Mouse (Mus musculus): ENCODE measurements around the gene Xrcc1.
A peak's percentile ranks its signal among the peaks of the same experiment; 100 is the strongest.

The Xrcc1 gene

DNA sequence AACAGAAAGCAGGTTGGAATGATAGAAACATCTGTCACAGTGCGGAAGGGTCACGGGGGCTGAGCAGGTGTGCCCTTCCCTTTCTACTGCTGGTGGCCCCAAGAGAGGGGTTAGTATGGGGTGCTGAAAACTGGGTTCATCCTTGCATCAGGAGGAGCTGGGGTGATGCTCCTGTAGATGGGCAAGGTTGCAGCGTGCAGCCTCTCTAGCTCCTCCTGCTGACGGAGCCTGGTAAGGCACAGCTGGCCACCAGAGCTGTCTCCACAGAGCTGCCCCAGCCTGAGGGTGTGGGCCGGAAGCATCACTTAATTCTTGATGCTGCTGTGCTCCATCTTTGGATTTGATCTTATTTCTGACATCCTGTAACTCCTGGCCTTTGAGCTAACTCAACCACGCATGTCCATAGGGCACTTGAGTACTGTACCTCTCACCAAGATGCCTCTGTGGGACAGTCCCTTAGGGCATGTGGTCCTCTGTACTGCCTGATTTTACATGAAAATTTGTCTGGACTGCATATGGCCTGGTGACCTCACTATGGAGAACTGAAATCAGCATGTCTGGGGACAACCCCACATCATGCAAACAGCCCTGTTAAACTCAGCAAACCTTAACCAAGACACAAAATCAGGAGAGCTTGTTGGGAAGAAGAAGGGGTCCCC lies 18.6 kb downstream of the Xrcc1 start:
- peak; percentile 70 for DNase-seq (ENCODE audit: low spot score)

DNA sequence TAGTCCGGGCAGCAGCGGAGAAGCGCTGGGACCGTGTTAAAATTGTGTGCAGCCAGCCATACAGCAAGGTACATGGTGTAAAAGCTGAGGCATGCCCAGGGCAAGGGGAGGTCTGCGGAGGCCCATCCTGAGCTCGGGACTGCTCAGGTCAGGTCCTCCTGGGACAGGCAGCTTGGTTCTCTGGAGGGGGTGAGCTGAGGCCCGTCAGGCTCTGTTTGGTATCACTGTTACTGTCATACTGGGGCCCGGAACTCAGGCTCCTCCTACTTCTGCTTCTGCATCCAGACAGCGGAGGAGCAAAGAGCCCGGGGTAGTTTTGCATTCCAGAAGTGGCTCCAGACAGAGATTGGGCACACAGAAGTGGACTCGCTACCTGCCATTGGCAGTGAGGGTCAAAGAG lies 19.5 kb downstream of the Xrcc1 start:
- no peak for DNase-seq (ENCODE audit: low spot score)

DNA sequence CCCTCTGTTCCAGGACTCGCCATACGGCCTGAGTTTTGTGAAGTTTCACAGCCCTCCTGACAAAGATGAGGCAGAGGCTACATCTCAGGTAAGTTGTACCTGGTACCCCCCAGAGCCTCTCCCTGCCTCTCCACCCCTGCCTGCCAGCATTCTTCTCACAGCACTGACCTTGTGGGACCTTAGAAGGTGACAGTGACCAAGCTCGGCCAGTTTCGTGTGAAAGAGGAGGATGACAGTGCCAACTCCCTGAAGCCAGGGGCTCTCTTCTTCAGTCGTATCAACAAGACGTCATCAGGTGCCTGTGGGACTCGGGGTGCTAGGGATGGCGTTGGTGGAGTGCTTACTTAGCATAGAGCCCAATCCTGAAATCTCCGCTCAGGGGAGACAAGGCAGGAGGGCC lies 20.1 kb downstream of the Xrcc1 start:
- no peak for DNase-seq (ENCODE audit: low spot score)

DNA sequence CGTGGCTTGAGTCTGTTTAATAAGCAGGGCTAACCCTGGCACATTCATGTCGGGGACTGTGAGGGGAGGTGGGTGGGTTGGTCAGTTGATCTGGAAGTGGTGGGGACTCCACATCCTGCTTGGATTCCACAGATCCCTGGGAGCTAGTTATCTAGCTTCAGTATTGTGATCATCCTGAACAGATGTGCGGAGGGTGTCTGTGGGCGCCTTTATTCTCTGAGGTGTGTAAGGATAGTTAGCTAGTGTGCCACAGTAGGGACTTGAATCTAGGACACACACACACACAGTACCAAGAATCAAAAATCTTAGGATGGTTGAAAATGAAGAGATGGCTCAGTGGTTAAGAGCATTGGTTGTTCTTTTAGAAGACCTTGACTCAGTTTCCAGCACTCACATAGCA lies 22.4 kb downstream of the Xrcc1 start:
- DNase-seq (ENCODE audit: low spot score), result no peak

DNA sequence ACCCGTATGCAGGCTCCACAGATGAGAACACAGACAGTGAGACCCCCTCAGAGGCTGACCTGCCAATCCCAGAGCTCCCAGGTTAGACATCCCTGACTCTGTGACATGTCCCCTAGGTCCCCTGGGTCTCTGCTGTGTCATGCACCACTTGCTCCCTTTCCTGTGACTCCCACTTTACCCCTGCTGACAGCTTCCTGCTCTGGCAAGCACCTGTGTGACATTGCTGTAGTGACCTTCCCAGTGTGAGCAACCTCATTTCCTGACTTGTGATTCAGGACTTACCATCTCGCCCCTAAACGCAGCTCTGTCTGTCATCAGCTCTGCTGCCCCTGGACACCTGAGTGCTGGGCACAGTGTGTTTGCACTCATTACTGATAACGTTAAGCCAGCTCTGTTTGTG lies 25.0 kb downstream of the Xrcc1 start:
- DNase-seq (ENCODE audit: low spot score), result no peak

DNA sequence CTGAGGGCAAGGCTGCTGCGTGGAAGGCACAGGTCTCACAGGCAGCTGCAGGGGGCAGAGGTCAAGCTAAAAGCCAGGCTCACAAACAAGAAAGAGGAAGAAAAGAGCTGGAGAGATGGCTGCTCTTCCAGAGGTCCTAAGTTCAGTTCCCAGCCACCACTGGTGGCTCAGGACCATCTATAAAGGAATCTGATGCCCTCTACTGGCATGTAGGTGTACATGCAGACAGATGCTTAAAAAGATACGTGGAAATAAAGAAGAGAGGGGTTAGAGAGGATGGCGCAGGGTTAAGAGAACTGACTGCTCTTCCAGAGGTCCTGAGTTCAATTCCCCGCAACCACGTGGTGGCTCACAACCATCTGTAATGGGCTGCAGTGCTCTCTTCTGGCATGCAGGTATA lies 26.4 kb downstream of the Xrcc1 start:
- no peak for DNase-seq (ENCODE audit: low spot score)

DNA sequence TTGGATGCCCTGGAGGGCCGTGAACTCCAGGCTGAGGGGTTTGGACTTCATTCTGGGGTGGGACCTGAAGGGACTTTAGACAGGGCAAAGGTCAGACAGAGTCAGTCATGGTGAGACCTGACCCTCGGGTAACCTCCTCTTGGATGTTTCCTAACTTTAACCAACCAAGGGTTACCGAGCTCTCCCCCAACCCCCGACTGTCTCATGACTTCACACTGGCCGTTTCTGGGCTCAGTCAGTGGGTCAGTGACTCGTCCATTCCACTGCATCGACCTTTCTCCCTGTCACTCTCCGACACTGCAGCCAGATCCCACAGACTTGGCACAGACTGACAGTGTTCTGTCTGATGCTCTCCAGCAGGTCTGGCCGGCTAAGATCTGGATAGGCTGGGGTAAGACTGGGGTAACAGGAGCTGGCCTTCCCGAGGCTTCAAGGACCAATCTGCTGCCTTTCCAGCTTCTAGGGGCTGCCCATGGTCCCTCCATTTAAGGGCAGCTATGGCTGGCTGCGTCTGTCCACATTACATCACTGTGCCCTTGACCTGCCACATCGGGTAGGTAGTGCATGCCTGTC lies 28.2 kb downstream of the Xrcc1 start:
- no peak for DNase-seq (ENCODE audit: low spot score)

DNA sequence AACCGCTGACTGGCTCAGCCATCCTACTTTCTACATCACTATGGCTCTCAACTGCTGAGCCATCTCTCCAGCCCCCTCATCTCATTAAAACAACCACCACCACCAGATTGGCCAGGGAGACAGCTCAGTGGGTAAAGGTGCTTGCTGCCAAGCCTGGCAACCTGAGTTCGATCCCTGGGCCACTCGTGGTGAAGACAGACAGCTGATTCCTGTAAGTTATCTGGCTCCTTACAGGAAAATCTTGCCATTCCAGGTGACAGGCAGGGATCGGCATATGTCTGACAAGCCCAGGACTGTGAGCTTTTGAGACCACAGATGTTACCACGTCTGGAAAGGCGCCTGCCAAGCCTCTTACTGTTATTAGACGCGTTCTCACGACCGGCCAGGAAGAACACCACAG lies 31.7 kb downstream of the Xrcc1 start:
- no peak for DNase-seq (ENCODE audit: low spot score)

DNA sequence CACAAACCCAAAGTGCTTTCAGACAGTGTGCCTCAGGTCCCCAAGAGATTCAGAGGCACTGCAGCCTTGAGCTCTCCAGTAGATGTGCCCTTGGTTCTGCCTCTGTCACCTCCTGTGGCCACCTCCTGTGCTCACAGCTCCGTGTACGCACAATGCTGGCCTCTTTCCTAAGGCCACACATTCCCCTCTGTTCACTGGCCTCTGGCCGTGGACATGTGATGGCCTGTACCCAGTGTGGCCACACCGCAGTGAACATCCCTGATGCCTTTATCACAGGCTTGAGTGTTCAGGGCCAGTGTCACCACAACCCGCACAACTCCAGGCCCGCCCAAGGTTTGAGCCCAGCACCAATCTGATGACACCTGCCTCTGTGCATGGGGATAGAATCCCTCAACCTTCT lies 38.8 kb downstream of the Xrcc1 start:
- no peak for DNase-seq (ENCODE audit: low spot score)

DNA sequence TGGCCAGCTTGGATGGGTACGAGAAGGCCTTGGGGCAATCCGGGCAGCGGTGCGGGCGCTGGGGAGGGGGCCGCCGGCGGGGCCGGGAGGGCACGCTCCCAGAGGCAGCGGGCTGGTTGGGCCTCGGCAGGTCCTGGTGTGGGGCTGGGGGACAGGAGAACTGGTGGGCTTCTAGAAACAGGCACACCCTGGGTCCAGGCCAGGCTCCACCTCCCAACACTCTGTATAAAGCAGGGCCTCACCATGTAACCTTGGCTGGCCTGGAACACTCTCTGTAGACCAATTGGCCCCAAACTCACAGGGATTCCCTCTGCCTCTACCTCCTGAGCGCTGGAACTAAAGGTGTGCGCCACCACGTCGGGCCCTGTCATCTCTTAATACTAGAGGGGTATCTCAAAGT lies 39.9 kb downstream of the Xrcc1 start:
- DNase-seq (ENCODE audit: low spot score), result no peak

DNA sequence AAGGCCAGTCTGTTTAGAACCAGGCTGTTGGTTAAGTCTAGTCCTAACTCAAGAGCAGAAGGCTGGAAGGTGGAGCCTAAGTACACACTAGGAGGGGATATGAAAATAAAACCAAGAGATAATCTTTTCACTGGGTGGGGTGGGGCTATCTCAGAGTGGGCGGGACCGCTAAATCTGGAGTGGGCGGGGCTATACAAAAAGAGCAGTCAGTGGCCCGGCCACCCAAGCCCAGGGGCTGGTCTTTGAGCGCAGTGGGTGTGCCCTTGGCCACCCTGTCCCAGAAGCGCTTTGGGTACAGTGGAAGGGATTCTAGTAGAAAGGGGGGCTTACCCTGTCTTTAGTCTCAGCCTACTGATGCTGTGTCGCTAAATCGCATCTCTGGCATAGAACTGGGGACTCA lies 40.7 kb downstream of the Xrcc1 start:
- DNase-seq (ENCODE audit: low spot score), result no peak

DNA sequence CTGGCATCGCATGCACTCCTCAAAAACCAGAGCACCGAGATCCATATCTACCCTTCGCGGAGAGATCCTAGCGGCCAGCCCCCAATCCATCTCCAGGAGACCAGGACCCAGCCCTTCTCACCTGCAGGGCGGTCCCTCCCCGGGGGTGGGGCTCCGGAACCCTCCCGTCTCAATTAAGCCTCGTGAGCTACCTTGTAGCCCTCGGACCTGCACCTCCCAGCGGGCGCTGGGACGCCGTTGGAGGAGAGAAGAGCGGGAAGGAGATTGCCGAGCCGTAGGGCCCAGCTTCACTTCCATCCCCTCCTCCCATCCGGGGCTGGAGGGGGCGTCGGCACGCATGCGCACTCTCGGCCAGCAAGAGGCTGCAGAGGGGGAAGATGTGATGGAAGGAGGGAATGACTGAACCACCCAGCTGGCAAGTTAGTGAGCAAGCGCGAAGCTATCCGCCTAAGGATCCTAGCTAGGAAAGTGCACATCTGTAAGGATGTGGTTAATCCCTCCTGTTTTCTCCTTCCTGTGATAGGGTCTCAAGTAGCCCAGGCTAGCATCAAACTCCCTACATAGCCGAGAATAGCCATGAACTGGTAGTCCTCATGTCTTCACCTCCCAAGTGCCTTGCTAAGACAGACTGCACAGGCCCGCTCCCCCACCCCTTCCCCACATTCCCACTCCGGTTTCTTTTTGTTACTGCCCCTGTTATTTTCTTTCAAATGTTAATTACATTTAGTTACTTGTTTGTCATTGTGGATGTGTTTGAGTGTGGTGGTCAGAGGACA lies 41.4 kb downstream of the Xrcc1 start, which contains the start of the genes Ethe1 and Zfp575:
Ethe1 (plus strand) TSS at position 214 of the 776 bp plus-strand sequence.
Zfp575 (minus strand) TSS at position 312 of the 776 bp plus-strand sequence.
- DNase-seq (ENCODE audit: low spot score), result no peak

DNA sequence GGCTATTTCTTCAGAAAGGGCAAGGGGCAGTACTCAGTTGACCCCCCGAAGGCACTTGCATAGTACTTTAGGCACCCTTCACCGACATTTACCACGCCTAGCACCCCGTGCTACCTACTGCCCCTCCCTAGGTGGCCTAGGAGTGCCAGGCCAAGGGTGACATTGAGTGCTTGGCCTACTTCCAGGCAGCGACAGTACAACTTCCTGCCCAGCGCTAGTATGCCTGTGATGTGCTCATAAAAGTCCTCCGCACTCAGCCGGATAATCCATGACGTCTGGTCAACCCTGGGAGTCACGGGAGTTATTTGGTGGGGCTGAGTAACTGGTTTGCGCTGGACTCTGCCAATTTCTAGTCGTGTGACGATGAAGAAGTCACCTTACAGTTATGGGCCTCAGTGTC lies 42.2 kb downstream of the Xrcc1 start:
- no peak for DNase-seq (ENCODE audit: low spot score)

DNA sequence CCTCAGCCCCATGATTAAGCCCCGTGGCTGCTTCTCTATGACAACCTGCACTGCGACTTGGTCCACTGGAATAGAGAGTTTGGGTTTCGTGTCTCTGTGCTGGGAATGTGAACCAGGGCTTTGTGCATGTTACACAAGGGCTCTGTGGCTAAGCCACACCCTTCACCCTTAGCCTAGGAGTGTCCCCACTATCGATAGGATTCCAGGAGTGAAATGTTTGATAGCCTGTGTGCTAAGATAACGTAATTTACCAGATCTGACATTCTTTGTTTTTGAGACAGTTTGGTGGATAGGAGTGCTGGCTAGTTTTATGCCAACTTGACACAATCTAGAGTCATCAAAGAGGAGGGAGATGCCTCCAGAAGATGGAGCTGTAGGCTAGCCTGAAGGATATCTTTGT lies 45.6 kb downstream of the Xrcc1 start:
- DNase-seq (ENCODE audit: low spot score), result no peak

DNA sequence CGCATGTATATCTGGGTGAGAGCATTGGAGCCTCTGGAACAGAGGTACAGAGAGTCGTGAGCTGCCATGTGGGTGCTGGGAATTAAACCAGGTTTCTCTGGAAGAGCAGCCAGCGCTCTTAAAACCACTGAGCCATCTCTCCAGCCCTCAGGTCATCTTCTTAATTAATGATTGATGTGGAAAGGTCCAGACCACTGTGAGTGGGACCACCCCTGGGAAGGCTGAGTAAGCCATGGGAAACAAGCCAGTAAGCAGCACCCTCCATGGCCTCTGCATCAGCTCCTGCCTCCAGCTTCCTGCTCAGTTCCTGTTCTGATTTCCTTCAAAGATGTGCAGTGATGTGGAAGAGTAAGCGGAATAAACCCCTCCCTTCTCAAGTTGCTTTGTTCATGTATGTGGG lies 46.1 kb downstream of the Xrcc1 start:
- DNase-seq (ENCODE audit: low spot score), result no peak

DNA sequence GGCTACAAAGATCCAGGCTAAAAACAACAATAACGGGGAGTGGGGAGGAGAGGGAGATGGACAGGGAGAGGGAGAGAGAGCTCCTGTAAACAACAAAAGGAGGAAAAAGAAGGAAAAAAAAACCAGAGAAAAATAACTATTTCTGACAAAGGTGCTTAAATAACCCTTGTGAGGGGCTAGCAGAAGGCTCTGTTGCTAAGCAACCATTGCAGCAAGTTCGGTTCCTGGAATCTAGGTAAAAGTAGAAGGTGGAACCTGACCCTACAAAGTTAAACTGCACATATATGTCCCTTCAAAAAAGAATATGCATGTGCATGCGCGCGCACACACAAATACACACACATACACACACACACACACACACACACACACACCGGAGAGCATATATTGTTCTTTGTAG lies 46.7 kb downstream of the Xrcc1 start:
- no peak for DNase-seq (ENCODE audit: low spot score)

DNA sequence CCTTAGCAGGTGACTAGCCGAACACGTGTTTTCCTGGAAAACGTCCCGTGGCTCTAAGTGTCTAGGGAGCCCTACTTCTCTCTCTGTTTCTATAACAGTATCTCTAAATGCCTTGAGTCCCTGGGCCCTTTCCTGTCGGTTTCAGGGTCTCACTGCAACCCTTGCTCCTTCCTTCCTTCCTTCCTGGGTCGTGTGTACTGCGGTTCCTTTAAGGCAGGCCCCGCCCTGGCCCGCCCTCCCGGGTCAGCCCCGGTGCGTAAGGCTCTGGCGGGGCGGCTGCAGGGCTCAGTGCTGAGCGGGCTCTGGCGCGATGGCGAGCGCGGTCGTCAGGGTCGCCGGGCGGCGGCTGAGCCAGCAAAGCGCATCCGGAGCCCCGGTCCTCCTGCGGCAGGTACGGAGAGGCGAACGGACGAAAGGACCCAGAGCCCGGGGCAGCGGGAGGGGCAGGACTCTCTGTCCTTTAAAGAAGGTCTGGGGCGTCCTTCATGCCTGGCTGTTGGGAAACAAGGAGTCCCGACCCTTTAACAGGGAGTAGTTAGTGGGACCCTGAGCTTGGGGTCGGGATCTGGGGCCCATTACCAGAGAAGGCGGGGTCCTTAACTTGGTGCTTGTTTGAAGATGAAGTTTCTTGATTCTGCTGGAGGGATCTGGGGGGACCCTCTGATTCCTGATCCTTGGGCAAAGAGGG lies 47.7 kb downstream of the Xrcc1 start:
- peak; percentile 58 for DNase-seq (ENCODE audit: low spot score)

DNA sequence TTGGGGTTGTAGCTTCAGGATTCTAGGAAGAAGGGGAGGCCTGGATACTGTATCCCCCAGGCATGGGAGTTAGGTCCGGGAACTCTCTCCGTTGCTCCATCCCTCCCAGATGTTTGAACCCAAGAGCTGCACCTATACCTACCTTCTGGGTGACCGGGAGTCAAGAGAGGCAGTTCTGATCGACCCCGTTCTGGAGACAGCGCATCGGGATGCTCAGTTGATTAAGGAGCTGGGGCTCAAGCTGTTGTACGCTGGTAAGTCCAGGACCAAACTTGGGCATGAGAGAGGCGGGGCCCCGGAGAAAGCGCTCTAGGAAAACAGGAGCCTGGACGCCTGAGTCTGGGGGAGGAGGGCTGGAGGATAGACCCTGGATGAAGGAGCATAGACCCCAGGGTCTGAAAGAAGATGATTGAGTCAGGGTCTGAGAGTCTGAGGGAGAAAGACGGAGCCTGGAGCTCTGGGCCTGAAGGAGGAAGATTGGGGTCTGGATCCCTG lies 48.3 kb downstream of the Xrcc1 start:
- no peak for DNase-seq (ENCODE audit: low spot score)

DNA sequence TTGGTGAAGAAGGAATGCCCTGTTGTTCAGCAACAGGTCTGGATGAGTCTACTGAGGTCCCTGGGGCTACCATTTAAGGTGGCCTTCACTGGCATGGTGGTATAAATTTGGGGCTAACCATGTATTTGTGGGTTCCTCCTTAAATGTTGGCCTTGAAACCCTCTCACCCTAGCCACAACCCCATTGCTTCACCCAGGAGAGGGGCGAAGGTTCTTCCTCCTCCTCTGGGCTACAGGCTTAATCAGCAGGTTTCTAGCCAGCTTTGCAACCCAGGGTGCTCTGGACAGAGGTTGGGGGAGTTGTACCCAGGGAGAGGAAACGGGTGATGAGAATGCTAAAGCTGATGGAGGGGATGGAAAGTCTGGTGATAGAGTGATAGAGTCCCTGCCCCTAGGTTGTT lies 49.4 kb downstream of the Xrcc1 start:
- no peak for DNase-seq (ENCODE audit: low spot score)

DNA sequence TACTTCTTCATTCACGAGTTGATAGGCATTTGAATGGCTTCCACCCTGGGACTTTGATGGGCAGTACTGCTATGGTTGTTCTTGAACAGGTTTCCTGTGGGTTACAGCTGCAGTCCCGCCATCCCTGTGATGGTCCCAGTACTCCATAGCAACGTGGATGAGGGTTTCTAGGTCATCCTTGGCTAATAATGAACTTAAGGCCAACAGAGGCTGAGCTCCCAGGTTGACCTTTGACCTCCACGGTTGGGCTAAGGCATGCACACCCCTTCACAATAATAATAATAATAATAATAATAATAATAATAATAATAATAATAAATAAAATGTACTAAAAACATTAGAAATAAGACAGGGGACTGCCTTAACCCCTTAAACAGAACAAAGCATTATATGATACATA lies 52.0 kb downstream of the Xrcc1 start:
- DNase-seq (ENCODE audit: low spot score), result no peak

DNA sequence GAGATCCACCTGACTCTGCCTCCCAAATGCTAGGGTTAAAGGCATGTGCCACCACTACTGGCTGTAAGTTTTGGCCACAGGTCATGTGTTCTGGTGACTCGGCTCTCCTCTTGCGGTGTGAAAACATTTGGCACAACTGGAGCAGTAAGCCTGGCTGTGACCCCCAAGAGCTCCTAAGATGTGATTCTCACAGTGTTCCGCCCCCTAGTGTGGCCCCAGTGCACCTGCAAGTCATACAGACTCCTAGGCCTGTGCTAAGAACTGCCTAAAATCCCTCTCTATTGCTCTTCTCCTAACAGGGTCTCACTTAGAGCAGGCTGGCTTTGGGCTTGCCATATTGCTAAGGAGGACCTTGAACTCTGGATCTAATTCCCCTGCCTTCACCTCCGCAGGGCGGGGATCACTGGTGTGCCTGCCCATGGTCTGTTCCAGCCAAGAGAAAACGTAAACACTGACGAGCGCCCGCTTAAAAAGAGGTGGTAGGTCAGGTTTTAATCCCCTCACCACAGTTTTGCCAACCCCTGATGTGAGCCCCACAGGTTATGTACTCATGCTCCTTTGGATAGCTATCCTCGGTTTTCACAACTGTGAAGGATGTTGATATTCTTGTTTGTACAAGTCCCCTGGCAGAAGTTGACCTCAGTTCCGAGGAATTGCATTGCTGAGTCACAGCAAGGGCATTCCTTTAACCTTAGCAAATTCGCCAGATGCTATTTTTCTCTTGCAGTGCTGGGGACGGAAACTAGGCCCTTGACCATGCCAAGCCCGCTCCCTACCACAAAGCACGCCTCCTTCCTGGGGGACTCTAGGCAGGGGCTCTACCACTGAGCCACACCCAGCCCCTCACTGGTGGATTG lies 53.4 kb downstream of the Xrcc1 start:
- DNase-seq (ENCODE audit: low spot score), result no peak
